Mouse (Mus musculus): ENCODE data around the gene Ovol3.
A peak's percentile ranks its signal among the peaks of the same experiment; 100 is the strongest.

Gene Ovol3

GRCm38 (mm10) chr7:30193581-30194100, 41.9 kb downstream of the Ovol3 start:
- peak; percentile 83 to 86 for DNase-seq

- DNase-seq: no peak
Observed at GRCm38 (mm10) chr7:30193013-30193412, 42.5 kb downstream of the Ovol3 start.

GRCm38 (mm10) chr7:30192088-30192487, 43.4 kb downstream of the Ovol3 start:
- DNase-seq: no peak

DNA sequence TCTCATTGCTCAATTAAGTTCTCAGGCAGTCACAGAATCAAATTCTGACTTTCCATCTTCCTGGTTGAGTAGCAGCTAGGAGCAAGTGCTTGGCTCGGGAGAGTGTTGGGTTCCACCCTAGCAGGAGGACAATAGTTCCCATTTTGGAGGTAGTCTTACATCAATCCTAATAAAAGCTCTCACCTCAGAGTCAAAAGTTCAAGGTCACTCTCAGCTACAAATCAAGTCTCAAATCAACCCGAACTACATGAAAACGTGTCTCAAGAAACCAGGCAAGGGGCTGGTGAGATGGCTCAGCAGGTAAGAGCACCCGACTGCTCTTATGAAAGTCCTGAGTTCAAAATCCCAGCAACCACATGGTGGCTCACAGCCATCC, 46.4 kb downstream of the Ovol3 start:
- DNase-seq: no peak

DNA sequence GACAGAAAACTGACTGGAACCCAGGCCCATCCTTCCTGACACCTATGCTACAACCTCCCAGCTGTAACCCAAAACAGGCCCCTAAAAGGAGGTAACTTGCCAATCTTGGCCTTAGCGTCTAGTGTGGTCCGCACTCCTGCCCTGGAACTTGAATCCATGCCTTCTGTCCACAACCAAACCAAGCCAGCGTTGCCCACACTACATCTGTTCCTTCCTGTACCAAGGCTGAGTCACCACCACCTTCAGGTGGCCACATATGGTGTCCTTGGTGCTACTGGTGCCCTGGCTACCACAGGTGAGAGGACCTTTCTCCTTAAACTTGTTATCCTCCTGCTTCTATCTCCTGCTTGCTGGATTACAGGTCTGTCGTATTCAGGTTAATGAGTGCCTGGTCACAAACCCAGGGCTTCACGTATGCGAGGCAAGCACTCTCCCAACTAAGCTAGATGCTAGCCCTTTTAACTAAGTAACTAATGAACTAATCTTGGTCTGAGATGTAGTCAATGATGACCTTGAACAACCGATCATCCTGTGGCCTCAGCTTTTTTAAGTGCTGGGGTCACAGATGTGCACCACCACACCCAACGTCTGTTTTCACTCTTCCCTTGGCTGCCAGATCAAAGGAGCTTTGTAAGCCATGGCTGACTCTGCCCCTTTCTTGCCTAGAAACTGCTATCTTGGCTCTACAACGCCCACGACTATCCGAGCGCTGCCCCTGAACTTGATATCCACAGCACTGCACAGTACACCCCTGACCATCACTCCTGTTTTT, 47.0 kb downstream of the Ovol3 start:
- DNase-seq: no peak

DNA sequence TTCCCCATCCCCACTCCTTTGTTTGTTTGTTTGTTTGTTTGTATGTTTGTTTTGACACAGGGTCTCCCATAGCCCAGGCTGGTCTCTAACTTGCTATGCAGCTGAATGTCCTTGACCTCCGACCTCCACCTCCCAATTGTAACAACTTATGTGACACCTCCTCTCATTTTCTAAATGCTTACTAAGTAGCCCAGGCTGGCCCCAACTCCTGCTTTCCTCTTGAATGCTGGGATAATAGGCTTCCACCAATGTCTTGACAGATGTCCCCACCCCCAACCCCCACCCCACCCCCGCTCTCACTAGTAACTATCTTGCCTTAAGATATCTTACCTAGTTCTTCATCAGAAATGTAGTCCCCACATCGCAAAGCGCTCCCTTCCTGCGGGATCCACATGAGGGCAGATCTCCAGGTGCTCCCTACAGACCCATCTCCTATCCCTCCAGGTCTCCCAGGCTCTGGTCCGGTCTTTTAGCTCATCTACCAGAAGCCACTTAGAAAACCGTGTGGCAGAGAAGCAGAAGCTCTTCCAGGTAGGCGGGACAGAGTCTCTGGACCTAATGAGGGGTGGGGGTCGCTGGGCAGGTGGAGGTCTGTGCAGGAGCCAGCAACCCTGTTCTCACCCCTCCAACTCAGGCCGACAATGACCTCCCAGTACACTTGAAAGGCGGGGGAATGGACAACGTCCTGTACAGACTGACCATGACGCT, 50.7 kb downstream of the Ovol3 start:
- DNase-seq: no peak

DNA sequence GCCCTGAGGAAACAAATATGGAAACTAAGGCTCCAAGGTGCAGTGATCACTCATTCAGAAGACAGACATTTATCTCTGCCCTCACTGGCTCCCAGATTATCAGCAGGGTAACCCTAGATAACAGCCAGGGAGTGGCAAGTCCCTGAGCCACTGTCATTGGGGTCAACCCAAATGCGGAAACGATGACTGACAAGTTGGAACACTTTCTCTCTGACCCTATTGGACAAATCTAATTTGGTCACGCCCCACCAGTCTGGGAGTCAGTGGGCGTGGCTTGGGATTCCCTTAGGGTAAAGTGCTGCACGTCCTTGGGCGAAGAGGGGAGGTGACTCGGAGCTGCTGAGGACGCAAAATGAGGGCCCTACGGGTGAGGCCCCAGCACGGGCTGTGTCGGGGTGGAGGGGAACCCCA, 51.6 kb downstream of the Ovol3 start, which contains the start of gene Cox7a1:
Cox7a1 (plus strand) TSS at position 266 of the 411 bp plus-strand sequence.
- peak; percentile 62 to 65 for DNase-seq
